Mouse (Mus musculus) induced T-regulatory cell, adult 2 months (primary cell): ENCODE data around the gene Lingo1.

Experiments used
- DNase-seq: peaks from one replicate; pipeline ENCODE4 v3.0.0-alpha.2; 2012; ENCODE audit warnings: low read depth

The Lingo1 gene

GRCm38 (mm10) chr9:56678929-56679681 is 117.2 kb downstream of the Lingo1 start:
- DNase-seq = no peak

- no peak for DNase-seq
Observed at GRCm38 (mm10) chr9:56675696-56676095, 120.6 kb downstream of the Lingo1 start.

- no peak for DNase-seq
Observed at GRCm38 (mm10) chr9:56669605-56670221, 126.6 kb downstream of the Lingo1 start.

- DNase-seq = no peak
Observed at GRCm38 (mm10) chr9:56664136-56664535, 132.1 kb downstream of the Lingo1 start.

- no peak for DNase-seq
Observed at GRCm38 (mm10) chr9:56662946-56663345, 133.3 kb downstream of the Lingo1 start.

- DNase-seq = no peak
Observed at GRCm38 (mm10) chr9:56662405-56662804, 133.9 kb downstream of the Lingo1 start.

- DNase-seq = no peak
Observed at GRCm38 (mm10) chr9:56661217-56661840, 134.9 kb downstream of the Lingo1 start.

GRCm38 (mm10) chr9:56658580-56658979 is 137.7 kb downstream of the Lingo1 start:
- no peak for DNase-seq

- no peak for DNase-seq
Observed at GRCm38 (mm10) chr9:56657996-56658398, 138.3 kb downstream of the Lingo1 start.

GRCm38 (mm10) chr9:56656766-56657542 is 139.3 kb downstream of the Lingo1 start:
- no peak for DNase-seq

GRCm38 (mm10) chr9:56655167-56655566 is 141.1 kb downstream of the Lingo1 start:
- no peak for DNase-seq

GRCm38 (mm10) chr9:56652551-56652950 is 143.7 kb downstream of the Lingo1 start:
- DNase-seq = no peak

- DNase-seq = no peak
Observed at GRCm38 (mm10) chr9:56651586-56651985, 144.7 kb downstream of the Lingo1 start.

GRCm38 (mm10) chr9:56646227-56647025 is 149.8 kb downstream of the Lingo1 start:
- DNase-seq = no peak

- DNase-seq = no peak
Observed at GRCm38 (mm10) chr9:56643474-56643873, 152.8 kb downstream of the Lingo1 start.

- peak; percentile 51 for DNase-seq
Observed at GRCm38 (mm10) chr9:56638226-56638905, 157.9 kb downstream of the Lingo1 start.

GRCm38 (mm10) chr9:56637403-56637857 is 158.8 kb downstream of the Lingo1 start:
- no peak for DNase-seq

- DNase-seq = peak; percentile 5
Observed at GRCm38 (mm10) chr9:56636766-56637402, 159.4 kb downstream of the Lingo1 start.

GRCm38 (mm10) chr9:56636214-56636613 is 160.1 kb downstream of the Lingo1 start:
- DNase-seq = peak; percentile 79

- no peak for DNase-seq
Observed at GRCm38 (mm10) chr9:56635498-56636121, 160.7 kb downstream of the Lingo1 start.
